Mouse (Mus musculus) frontal cortex, adult 2 months (tissue): Measurements from ENCODE around the gene Ugt1a6b. TPM values are rescaled to one million over a fixed set of nuclear protein-coding genes. Genes with fewer than 3 reads are reported as not detected.

Experiments
- DNase-seq, 2 experiments: peaks; one replicate each; pipeline ENCODE4 v3.0.0; 2022; ENCODE audit warnings: low spot score in 1 of 2; ENCODE audit errors: extremely low spot score in 1 of 2
- polyA plus RNA-seq: library from polyadenylated mRNA; depleted of rRNA; stranded (reverse); fragments of >200 nt; gene quantifications from 2 replicates; pipeline ENCODE4 v1.2.3, GENCODE M21; 2012; rRNA removed

Gene Ugt1a6b
- polyA plus RNA-seq, 1 experiment, result 0.08 TPM

DNA sequence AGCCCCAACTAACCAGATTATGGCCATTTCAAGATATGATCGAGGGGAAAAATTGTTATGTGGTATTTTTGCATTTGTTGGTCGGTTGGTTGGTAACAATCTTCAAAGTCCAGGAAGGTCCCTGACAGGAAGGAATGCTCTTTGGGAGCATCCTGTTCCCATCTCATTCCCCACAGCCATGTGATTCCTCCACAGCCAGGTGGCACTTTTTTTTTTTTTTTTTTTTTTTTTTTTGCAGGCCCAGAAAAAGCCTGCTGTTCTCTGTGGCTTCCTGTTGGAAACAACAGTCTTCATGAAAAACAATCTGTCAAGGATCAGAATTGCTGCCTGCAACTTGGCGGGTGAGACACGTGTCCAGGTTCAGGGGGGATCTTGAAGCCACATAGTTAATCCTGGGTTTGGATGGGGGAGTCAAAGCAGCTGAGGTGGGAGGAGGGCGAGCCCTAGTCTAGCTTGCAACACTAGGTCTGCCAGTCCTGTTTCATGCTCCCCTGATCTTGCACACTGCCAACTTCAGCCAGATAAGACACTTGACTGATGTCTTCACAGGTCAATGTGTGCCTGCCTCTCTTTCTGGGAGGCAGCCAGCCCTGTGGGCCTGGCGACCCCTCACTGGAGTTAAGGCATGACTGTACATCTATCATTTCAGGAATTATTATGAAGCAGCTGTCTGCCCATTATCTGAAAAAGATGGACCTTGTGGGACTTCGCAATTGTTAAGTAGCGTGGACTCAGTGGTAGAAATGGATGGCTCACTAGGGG lies 156.0 kb downstream of the Ugt1a6b start:
- DNase-seq, result no peak

DNA sequence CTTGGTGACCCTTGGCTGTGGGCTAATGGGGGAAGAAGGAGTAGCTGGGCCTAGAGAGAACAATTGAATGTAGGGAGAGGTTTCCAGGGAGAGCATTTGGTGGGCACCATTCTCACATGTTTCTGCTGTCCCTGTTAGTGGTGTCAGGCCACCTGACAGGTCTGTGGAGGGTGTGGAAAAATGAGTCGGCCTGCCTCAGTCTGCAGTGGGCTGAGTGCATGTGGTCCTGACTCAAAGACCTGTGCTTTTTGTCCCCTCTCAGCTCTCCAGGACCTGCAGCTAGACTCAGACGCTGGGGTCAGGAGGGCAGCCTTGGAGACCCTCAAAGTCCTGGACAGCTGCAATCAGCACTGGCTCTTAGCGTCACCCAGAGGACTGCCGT lies 156.6 kb downstream of the Ugt1a6b start:
- DNase-seq, result no peak

DNA sequence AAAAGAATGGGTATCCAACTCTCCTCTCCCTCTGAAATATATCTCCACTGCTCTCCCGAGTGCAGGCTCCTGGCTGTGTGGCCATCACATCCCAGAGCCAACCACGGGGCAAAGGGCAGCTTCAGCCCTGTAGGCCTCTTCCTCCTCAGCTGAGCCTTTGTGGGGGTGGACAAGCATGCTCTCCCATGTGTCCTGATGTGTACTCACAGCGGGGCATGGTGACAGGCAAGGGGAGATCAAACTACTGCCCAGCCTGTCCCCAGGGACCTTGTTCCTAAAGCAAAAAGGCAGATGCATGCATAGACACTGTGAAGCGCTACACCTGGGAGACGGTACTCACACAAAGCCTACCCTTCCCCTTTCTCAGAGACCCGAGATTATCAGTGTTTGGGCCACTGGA lies 157.1 kb downstream of the Ugt1a6b start:
- no peak for DNase-seq

DNA sequence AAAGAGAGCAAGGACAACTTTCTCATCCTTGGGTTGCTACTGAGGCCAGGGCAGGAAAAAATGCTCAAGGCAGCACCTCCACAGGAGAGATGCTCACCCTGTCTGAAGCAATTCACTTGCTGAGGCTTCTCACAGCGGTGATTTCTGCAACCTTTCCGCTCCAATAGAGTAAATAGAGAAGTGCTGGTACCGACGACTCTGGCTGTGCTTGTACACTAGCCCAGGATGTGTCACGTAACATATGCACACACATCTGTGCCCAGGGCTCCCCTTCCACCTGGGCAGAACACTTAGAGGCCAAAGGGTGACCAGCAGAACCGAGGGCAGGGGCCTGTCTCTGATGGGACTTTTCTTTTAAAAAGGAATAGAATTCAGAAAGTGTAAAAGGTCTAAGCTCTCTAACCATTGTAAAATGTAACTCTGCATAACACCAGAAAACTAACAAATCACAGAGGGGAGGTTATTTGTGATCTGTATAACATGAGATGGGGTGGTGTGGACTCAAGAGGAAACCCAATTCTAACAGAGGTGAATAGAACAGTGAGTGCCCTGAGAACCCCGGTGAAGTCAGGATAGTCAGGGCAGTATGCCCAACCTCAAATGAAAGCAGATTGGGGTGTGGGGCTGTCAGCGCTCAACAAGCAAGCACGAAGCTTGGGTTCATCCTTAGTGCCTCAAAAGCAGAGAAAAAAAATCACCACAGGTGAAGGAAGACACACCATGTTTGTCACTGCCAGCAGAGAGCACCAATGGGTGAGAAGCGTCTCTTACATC lies 157.7 kb downstream of the Ugt1a6b start:
- no peak for DNase-seq

DNA sequence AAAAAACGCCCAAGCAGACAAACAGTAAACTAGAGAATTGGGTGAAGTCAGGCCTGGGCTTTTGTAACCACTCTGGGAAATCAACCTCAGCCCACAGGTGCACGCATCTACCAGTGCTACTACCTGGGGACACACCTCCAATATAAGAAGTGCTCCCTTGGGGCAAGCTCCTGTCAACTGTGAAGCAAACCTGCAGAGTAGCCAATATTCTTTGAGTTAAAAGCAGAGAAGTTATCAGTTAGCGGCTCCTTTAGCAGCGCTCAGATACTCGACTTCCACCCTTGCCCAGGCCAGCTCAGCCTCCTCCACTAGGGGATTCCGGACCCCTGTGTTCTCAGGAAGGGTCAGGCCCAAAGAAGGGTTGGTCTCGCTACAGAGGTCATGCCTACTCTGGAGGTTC lies 158.7 kb downstream of the Ugt1a6b start:
- no peak for DNase-seq

DNA sequence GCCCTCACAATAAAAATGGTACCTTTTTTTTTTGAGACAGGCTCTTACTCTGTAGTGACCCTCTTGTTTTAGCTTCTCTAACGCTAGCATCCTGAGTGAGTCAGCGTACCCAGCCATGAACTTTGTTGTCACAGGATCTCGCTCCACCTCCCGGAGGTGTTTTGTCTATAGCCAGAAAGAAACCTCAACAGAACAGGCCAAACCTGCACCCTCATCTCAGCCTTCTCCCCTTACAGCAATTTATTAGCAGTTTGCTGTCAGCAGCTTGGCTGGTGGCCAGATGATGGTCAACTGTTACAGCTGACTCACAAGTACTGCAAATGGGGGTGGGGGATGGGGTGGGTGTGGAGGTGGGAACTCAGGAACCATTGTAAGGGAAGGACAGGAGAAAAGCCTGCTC lies 159.2 kb downstream of the Ugt1a6b start:
- no peak for DNase-seq

DNA sequence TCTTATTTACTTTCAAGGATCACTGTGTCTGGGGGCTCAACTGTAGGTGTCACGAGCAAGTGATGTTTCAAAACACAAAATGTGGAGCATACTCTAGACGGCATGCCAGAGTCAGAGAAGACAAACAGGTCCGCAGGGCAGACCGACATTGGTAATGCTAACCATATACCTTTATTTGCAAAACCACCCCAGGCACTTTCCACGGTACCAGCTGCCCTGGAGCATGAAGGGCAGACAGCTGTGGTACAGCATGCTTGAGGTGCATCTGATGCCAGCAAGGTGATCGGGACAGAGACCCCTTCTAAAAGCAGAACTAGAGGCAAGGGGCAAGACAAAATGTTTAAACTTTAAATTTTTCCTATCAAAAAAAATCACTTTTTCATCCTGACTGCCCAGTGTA lies 159.9 kb downstream of the Ugt1a6b start:
- DNase-seq, result no peak

DNA sequence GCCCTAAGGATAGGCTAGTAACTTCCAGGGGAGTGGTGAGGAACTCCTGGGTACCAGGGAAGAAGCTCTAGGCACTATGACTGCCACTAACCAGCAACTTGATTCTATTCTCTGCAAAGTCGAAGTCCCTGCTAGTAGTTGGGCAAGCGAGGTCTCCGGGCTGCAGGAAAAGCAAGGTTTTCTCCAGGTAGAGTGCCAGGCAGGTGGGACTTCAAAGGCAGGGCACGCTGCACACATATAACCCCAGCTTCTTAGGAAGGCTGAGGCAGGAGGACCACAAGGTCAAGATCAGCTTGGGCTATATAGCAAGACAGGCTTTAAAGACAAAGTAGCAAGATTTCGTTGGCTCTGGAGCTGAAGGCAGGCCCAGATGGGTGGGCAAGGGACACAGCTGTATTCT lies 160.7 kb downstream of the Ugt1a6b start:
- DNase-seq, result no peak

DNA sequence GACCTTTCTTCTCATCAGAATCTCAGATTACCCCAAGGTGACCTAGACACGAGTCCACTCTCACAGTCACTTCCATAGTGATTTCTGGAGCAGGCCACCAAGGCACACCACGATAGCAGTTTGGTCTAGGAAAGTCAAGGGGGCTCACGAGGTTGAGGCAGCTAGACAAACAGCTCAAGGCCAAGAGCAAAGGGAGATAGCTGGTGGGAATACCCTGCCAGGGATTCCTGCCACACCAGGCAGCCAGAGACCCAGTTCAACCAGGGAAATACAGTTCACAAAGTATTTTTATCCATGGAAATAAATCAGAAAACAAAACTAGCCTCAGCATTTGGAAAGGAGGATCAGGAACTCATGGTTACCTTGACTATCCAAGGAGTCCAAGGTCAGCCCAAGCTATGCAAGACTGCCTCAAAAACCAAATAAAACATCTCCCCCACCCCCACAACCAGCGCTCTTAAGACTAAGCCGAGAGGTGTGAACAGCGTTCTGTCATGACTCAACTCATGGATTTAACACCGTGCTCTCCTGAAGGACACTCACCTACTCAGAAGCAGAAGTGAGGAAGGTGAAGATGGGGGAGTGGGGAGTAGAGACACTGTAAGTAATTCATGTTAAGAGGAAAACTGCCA lies 161.3 kb downstream of the Ugt1a6b start:
- DNase-seq, result no peak

DNA sequence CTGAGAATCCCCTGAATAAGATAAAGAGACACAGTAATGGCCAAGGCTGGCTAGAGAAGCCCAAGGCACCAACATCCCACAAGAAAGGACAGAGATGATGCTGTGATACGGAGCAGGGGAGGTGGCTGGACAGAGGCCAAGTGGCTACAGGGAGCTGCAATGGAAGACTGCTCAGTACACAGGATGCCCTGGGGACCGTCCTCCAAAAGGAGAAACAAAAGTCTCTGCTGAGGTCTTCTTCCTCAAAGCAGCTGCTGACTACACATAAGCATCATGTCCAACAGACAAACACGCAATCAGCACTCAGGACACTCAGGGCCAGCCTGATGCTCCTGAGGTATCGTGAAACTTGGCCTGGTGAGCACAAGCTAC lies 161.8 kb downstream of the Ugt1a6b start:
- DNase-seq, result no peak

DNA sequence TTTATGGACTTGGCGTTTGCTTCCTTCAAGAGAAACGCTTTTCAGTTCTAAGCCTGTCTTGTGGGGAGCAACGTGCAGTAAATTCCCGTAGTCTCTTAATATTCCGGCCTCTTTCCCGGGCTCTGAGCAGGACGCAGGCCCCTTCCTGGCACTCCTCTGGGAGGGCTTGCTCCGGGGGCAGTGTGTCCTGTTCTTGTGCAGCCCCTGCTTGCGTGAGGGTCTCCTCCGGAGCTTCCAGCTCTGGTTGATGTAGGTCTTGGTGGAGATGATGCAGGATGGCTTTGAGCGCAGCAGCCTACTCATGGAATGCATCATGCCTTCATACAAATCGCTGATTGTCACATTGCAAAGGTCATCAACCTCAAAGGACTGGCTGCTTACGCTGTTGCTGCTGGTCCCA lies 163.1 kb downstream of the Ugt1a6b start:
- DNase-seq, result no peak

DNA sequence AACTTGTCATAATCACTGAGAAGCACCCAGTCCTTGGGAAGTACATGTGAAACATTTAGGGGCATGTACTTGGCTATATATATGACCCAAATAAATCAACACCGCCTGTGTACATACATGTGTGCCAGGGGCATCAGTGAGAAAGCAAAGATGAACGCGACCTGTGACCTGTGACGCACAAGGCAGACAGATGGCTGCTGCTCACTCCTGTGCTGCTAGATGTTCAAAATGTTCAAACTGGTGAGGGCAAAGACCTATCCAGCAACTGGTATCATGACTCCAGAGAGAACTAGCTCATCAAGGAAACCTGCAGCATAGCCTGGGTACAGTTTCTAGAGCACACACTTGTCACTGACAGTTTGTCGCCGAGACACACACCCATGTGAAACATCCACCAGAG lies 164.4 kb downstream of the Ugt1a6b start:
- no peak for DNase-seq

DNA sequence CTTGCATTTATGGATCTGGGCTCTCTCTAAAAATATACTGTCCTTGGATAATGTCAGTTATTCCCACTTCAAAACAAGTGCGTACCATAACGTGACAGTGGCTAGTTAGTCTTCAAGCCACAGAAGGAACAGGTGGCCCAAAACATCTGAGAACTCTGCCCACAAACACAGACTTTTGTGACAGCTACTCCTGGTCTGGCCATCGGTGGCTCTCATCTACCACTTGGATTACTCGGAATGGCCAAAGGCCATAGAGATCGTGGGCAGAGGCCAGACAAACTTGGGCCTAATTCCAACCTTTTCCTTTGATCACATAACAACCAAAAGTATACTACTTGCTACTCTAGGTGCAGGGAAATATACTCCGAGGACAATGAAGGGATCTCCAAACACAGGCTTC lies 165.0 kb downstream of the Ugt1a6b start:
- DNase-seq, result no peak

Other genes with a start within 250 kb of the Ugt1a6b start
- gene Dgkd, start 250.0 kb upstream of the Ugt1a6b start, polyA plus RNA-seq, result 57.6 and 73.7 TPM in 2 replicates
- 17.9 and 19.4 TPM in 2 replicates for gene Usp40, start 94.7 kb upstream of the Ugt1a6b start, polyA plus RNA-seq
- not detected in 2 replicates for gene Ugt1a10, start 47.9 kb upstream of the Ugt1a6b start, polyA plus RNA-seq
- gene Ugt1a9, start 32.5 kb upstream of the Ugt1a6b start, polyA plus RNA-seq, result not detected in 2 replicates
- 0.04 TPM in 1 of 2 replicates, not detected in the other for gene Ugt1a8, start 15.4 kb upstream of the Ugt1a6b start, polyA plus RNA-seq
- 0.61 and 1.2 TPM in 2 replicates for gene Ugt1a7c, start 8.2 kb upstream of the Ugt1a6b start, polyA plus RNA-seq
- gene Ugt1a6a, start 31.6 kb downstream of the Ugt1a6b start, polyA plus RNA-seq, result 2.2 and 2.3 TPM in 2 replicates
- gene Ugt1a5, start 62.8 kb downstream of the Ugt1a6b start, polyA plus RNA-seq, result not detected in 2 replicates
- gene Ugt1a2, start 97.3 kb downstream of the Ugt1a6b start, polyA plus RNA-seq, result not detected in 2 replicates
- gene Dnajb3, start 102.5 kb downstream of the Ugt1a6b start, polyA plus RNA-seq, result 1.9 and 2.6 TPM in 2 replicates
- gene Ugt1a1, start 108.7 kb downstream of the Ugt1a6b start, polyA plus RNA-seq, result 0.06 TPM in 2 replicates
- gene Mroh2a, start 123.7 kb downstream of the Ugt1a6b start, polyA plus RNA-seq, result 0.02 and 0.19 TPM in 2 replicates
- 56.1 and 61.2 TPM in 2 replicates for gene Hjurp, start 174.4 kb downstream of the Ugt1a6b start, polyA plus RNA-seq
- 0.02 TPM in 2 replicates for gene Trpm8, start 174.4 kb downstream of the Ugt1a6b start, polyA plus RNA-seq